Mouse (Mus musculus): ENCODE data around the gene Gpr156. TPM values are rescaled to one million over a fixed set of nuclear protein-coding genes. Genes with fewer than 3 reads are reported as not detected.

The Gpr156 gene
- polyA plus RNA-seq, 1 experiment from 2014 or later = 0.26 TPM

- H3K27me3 ChIP-seq (replicated peaks; ENCODE audit: insufficient read depth, low read length) = no peaks in the 10 kb centered on the region
- H3K4me1 ChIP-seq (ENCODE audit: insufficient read depth, low read depth, low read length) = no peaks in the 10 kb centered on the region
- ATAC-seq (peak; percentile 70), DNase-seq (ENCODE audit: low spot score) (peak; percentile 79)
- TF ChIP-seq CTCF (IDR thresholded peaks at IDR 0.05) (no peak), EP300 (IDR thresholded peaks at IDR 0.05) (peak; percentile 55; the same call in 1 of the 2 replicates)
- no peaks in the 10 kb centered on the region for H3K9me3 ChIP-seq (ENCODE audit: low read length)
- 41% methylated on average over 2 of the region's 2 CpGs for WGBS
- peak overlapping the region; percentile 3; the same call in 1 of the 2 replicates for H3K27ac ChIP-seq (ENCODE audit: low read length)
- H3K4me2 ChIP-seq (replicated peaks; ENCODE audit: low read depth, low read length) = no peak overlapping the region
- H3K4me3 ChIP-seq (ENCODE audit: low read depth, low read length) = no peak overlapping the region
- no peak overlapping the region for H3K9ac ChIP-seq (replicated peaks; ENCODE audit: low read depth)
- no peaks in the 10 kb centered on the region for H3K36me3 ChIP-seq (ENCODE audit: insufficient read depth, low read length)
Measured at GRCm38 (mm10) chr16:37943701-37944100, 27.4 kb downstream of the Gpr156 start.

GRCm38 (mm10) chr16:37945031-37945796 is 28.9 kb downstream of the Gpr156 start:
- Histone ChIP-seq H3K36me3 (ENCODE audit: insufficient read depth, low read length) (no peaks in the 10 kb centered on the region), H3K4me1 (ENCODE audit: insufficient read depth, low read depth, low read length) (no peaks in the 10 kb centered on the region), H3K27me3 (replicated peaks; ENCODE audit: insufficient read depth, low read length) (no peaks in the 10 kb centered on the region), H3K4me2 (replicated peaks; ENCODE audit: low read depth, low read length) (no peak overlapping the region), H3K9ac (replicated peaks; ENCODE audit: low read depth) (no peak overlapping the region), H3K9me3 (ENCODE audit: low read length) (no peaks in the 10 kb centered on the region), H3K27ac (ENCODE audit: low read length) (no peak overlapping the region), H3K4me3 (ENCODE audit: low read depth, low read length) (no peak overlapping the region)
- no peak for ATAC-seq
- WGBS = 67% methylated on average over 8 of the region's 8 CpGs
- DNase-seq (ENCODE audit: low spot score) = no peak
- no peak for TF ChIP-seq CTCF (IDR thresholded peaks at IDR 0.05)
- TF ChIP-seq EP300 (IDR thresholded peaks at IDR 0.05) = no peak

- DNase-seq (ENCODE audit: low spot score) (peak; percentile 86), ATAC-seq (peak; percentile 64)
- Histone ChIP-seq H3K27me3 (replicated peaks; ENCODE audit: insufficient read depth, low read length) (no peaks in the 10 kb centered on the region), H3K9me3 (ENCODE audit: low read length) (no peaks in the 10 kb centered on the region), H3K4me1 (ENCODE audit: insufficient read depth, low read depth, low read length) (no peaks in the 10 kb centered on the region), H3K9ac (replicated peaks; ENCODE audit: low read depth) (no peak overlapping the region), H3K4me3 (ENCODE audit: low read depth, low read length) (no peak overlapping the region), H3K4me2 (replicated peaks; ENCODE audit: low read depth, low read length) (no peak overlapping the region), H3K36me3 (ENCODE audit: insufficient read depth, low read length) (no peaks in the 10 kb centered on the region), H3K27ac (ENCODE audit: low read length) (no peak overlapping the region)
- 32% methylated on average over 5 of the region's 5 CpGs for WGBS
- TF ChIP-seq EP300 (IDR thresholded peaks at IDR 0.05) (no peak), CTCF (IDR thresholded peaks at IDR 0.05) (peak; percentile 92)
Measured at GRCm38 (mm10) chr16:37947160-37947559, 30.9 kb downstream of the Gpr156 start.

GRCm38 (mm10) chr16:37948365-37948764 is 32.1 kb downstream of the Gpr156 start:
- no peak overlapping the region for H3K4me3 ChIP-seq (ENCODE audit: low read depth, low read length)
- no peak overlapping the region for H3K9ac ChIP-seq (replicated peaks; ENCODE audit: low read depth)
- TF ChIP-seq EP300 (IDR thresholded peaks at IDR 0.05) (no peak), CTCF (IDR thresholded peaks at IDR 0.05) (no peak)
- no peaks in the 10 kb centered on the region for H3K4me1 ChIP-seq (ENCODE audit: insufficient read depth, low read depth, low read length)
- no peak for DNase-seq (ENCODE audit: low spot score)
- no peak overlapping the region for H3K27ac ChIP-seq (ENCODE audit: low read length)
- WGBS = 60% methylated on average over 4 of the region's 4 CpGs
- no peaks in the 10 kb centered on the region for H3K36me3 ChIP-seq (ENCODE audit: insufficient read depth, low read length)
- H3K4me2 ChIP-seq (replicated peaks; ENCODE audit: low read depth, low read length) = no peak overlapping the region
- H3K9me3 ChIP-seq (ENCODE audit: low read length) = no peaks in the 10 kb centered on the region
- ATAC-seq = no peak
- no peaks in the 10 kb centered on the region for H3K27me3 ChIP-seq (replicated peaks; ENCODE audit: insufficient read depth, low read length)

- H3K9me3 ChIP-seq (ENCODE audit: low read length) = no peaks in the 10 kb centered on the region
- no peak overlapping the region for H3K4me3 ChIP-seq (ENCODE audit: low read depth, low read length)
- ATAC-seq (no peak), DNase-seq (ENCODE audit: low spot score) (no peak)
- TF ChIP-seq EP300 (IDR thresholded peaks at IDR 0.05) (no peak), CTCF (IDR thresholded peaks at IDR 0.05) (no peak)
- H3K9ac ChIP-seq (replicated peaks; ENCODE audit: low read depth) = no peak overlapping the region
- H3K27ac ChIP-seq (ENCODE audit: low read length) = no peak overlapping the region
- H3K36me3 ChIP-seq (ENCODE audit: insufficient read depth, low read length) = no peaks in the 10 kb centered on the region
- no peak overlapping the region for H3K4me2 ChIP-seq (replicated peaks; ENCODE audit: low read depth, low read length)
- no peaks in the 10 kb centered on the region for H3K4me1 ChIP-seq (ENCODE audit: insufficient read depth, low read depth, low read length)
- no peaks in the 10 kb centered on the region for H3K27me3 ChIP-seq (replicated peaks; ENCODE audit: insufficient read depth, low read length)
Measured at GRCm38 (mm10) chr16:37951171-37951570, 34.9 kb downstream of the Gpr156 start.

- H3K4me3 ChIP-seq (ENCODE audit: low read depth, low read length) = no peak overlapping the region
- DNase-seq (ENCODE audit: low spot score) (no peak), ATAC-seq (no peak)
- H3K27ac ChIP-seq (ENCODE audit: low read length) = no peak overlapping the region
- no peak overlapping the region for H3K4me2 ChIP-seq (replicated peaks; ENCODE audit: low read depth, low read length)
- H3K36me3 ChIP-seq (ENCODE audit: insufficient read depth, low read length) = no peaks in the 10 kb centered on the region
- H3K9me3 ChIP-seq (ENCODE audit: low read length) = no peaks in the 10 kb centered on the region
- TF ChIP-seq EP300 (IDR thresholded peaks at IDR 0.05) (no peak), CTCF (IDR thresholded peaks at IDR 0.05) (no peak)
- WGBS = 50% methylated on average over 4 of the region's 4 CpGs
- H3K9ac ChIP-seq (replicated peaks; ENCODE audit: low read depth) = no peak overlapping the region
- H3K4me1 ChIP-seq (ENCODE audit: insufficient read depth, low read depth, low read length) = no peaks in the 10 kb centered on the region
- H3K27me3 ChIP-seq (replicated peaks; ENCODE audit: insufficient read depth, low read length) = no peaks in the 10 kb centered on the region
Measured at GRCm38 (mm10) chr16:37953186-37953585, 36.9 kb downstream of the Gpr156 start.

Measured in lung, postnatal 0 days (tissue).